Comparison of ENCODE assay signal across 8 mouse cellular contexts in the genomic region with DNA sequence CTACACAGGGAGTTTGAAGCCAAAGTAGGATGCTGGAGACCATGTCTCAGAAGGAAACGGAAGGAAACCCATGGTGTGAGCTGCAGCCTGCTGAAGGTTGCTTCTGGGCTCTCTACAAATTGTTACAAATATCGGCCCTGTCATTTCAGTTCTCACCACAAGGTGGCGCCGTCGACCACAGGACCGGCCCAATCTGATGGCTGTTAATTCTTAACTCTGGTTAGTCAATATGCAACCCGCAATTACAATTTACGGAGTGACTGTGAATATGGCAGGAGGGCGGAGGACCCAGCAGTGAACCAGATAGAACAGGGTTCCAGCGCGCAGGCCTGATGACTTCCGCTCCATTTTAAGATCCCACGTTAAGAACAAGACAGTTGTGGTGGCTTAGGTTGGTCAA.
A peak's percentile ranks its signal among the peaks of the same experiment; 100 is the strongest.
DNase-seq lines count a peak whose midpoint lies in the region; ATAC-seq lines count a peak whose summit lies in the region.

No protein-coding gene starts in this region.

- peak; percentile 26 for DNase-seq in adrenal gland, adult 2 months
- DNase-seq in adrenal gland, postnatal 4 days (ENCODE audit: low spot score in 2 of 2) = no peak
- DNase-seq in spleen, adult 12 weeks (ENCODE audit: low spot score) = peak; percentile 27
- no peak for DNase-seq in spleen, postnatal 36 days (ENCODE audit: low spot score in 2 of 2)
- DNase-seq in cerebellum, postnatal 14 days = peak; percentile 86 to 87
- DNase-seq in left cerebral cortex, postnatal 4 days = peak; percentile 62
- peak; percentile 64 for DNase-seq in right cerebral cortex, postnatal 14 days

- ATAC-seq in inflammation-experienced regulatory T-cells, adult 6 months = peak; percentile 6

- intact Hi-C loops in left cerebral cortex, postnatal 4 days (cut with DNase I) = loop anchor here (5.0 to 10.0 kb wide), 2 partner anchors 441 to 558 kb away; no protein-coding TSS in a partner anchor

Comparison
In these comparisons a context has a peak if more than half of its experiments do, and no peak if none do; other contexts are left out.
1. DNase-seq: peak in adrenal gland, adult 2 months (single experiment), spleen, adult 12 weeks (single experiment), cerebellum, postnatal 14 days (2 of 2), left cerebral cortex, postnatal 4 days (single experiment) and right cerebral cortex, postnatal 14 days (single experiment); none in adrenal gland, postnatal 4 days (0 of 2) and spleen, postnatal 36 days (0 of 2).